Comparison of ENCODE assay signal across 10 mouse cellular contexts in genomic region chr6:127529451-127529850, GRCm38 (mm10). TPM values are rescaled to one million over a fixed set of nuclear protein-coding genes. Genes with fewer than 3 reads are reported as not detected.
DNase-seq lines count a peak whose midpoint lies in the region; ATAC-seq lines count a peak whose summit lies in the region.
"Had no signal": no experiment of that assay in that cellular context is flagged by ENCODE, and none has a peak within 500 bp of the region (broad histone marks: within the 10 kb centered on the region; RNA-seq: fewer than 3 reads in every experiment).

No protein-coding gene starts in this region.

- intact Hi-C loops in left cerebral cortex, postnatal 4 days (cut with DNase I) = no loop called here

- H3K27me3 ChIP-seq in heart, embryonic 13.5 days (replicated peaks) = no peaks in the 10 kb centered on the region; the same call in 1 of the 2 replicates
- no peaks in the 10 kb centered on the region for H3K27me3 ChIP-seq in forebrain, embryonic 15.5 days
- H3K27me3 ChIP-seq: limb, embryonic 12.5 days; stomach, embryonic 15.5 days had no signal

- ATAC-seq in heart, embryonic 13.5 days (ENCODE audit: extremely low read depth, insufficient number of reproducible peaks, low FRiP score, low TSS enrichment) = peak; percentile 71; the same call in 1 of the 2 replicates
- ATAC-seq in forebrain, embryonic 15.5 days (replicated peaks) = no peak

- H3K4me1 ChIP-seq in heart, embryonic 13.5 days = peaks cover 29% of the 10 kb centered on the region
- peaks cover 5% of the 10 kb centered on the region for H3K4me1 ChIP-seq in forebrain, embryonic 15.5 days
- H3K4me1 ChIP-seq: limb, embryonic 12.5 days; stomach, embryonic 15.5 days had no signal

- peak overlapping the region; percentile 83 for H3K27ac ChIP-seq in heart, embryonic 13.5 days (replicated peaks)
- H3K27ac ChIP-seq in forebrain, embryonic 15.5 days (replicated peaks) = no peak overlapping the region
- H3K27ac ChIP-seq: limb, embryonic 12.5 days; stomach, embryonic 15.5 days had no signal

- H3K36me3 ChIP-seq in heart, embryonic 13.5 days = no peaks in the 10 kb centered on the region
- no peaks in the 10 kb centered on the region for H3K36me3 ChIP-seq in forebrain, embryonic 15.5 days
- H3K36me3 ChIP-seq: limb, embryonic 12.5 days; stomach, embryonic 15.5 days had no signal

- H3K9ac ChIP-seq in heart, embryonic 13.5 days = no peak overlapping the region
- no peak overlapping the region for H3K9ac ChIP-seq in forebrain, embryonic 15.5 days (replicated peaks)
- H3K9ac ChIP-seq: limb, embryonic 12.5 days; stomach, embryonic 15.5 days had no signal

- WGBS in heart, embryonic 13.5 days = 26% methylated on average over 2 of the region's 2 CpGs
- WGBS in forebrain, embryonic 15.5 days = 82% methylated on average over 2 of the region's 2 CpGs

- no peaks in the 10 kb centered on the region for H3K9me3 ChIP-seq in heart, embryonic 13.5 days
- H3K9me3 ChIP-seq in forebrain, embryonic 15.5 days = no peaks in the 10 kb centered on the region
- H3K9me3 ChIP-seq: limb, embryonic 12.5 days; stomach, embryonic 15.5 days had no signal

- DNase-seq in 3T3-L1 (ENCODE audit: low read depth, low spot score) (peak; percentile 87), MEL-GATA-1-ER (ENCODE audit: extremely low read depth, low read depth) (peak; percentile 68)
- peak; percentile 91 to 96 for DNase-seq in cerebellum, postnatal 25 days
- DNase-seq in left cerebral cortex, postnatal 4 days = peak; percentile 92
- DNase-seq in ovary, postnatal 10 days (ENCODE audit: low spot score) = peak; percentile 36
- DNase-seq in embryo, embryonic 11 days = no peak

- no peak overlapping the region for H3K4me3 ChIP-seq in heart, embryonic 13.5 days
- no peak overlapping the region for H3K4me3 ChIP-seq in forebrain, embryonic 15.5 days
- H3K4me3 ChIP-seq: limb, embryonic 12.5 days; stomach, embryonic 15.5 days had no signal

- H3K4me2 ChIP-seq in heart, embryonic 13.5 days = no peak overlapping the region
- H3K4me2 ChIP-seq in forebrain, embryonic 15.5 days (replicated peaks) = no peak overlapping the region
- H3K4me2 ChIP-seq: limb, embryonic 12.5 days; stomach, embryonic 15.5 days had no signal

RNA-seq across cellular contexts. Expression of gene Cracr2a, which starts 31.7 kb away (rescaled TPM):
- 1.2 and 1.3 TPM in 2 replicates for polyA plus RNA-seq in heart, embryonic 13.5 days (2015; fragmentation: Nextera tagmentation; extraction: Ambion mirVana)
- 1 to 10 TPM; 1.2 to 1.4 TPM for total RNA-seq in left cerebral cortex, postnatal 4 days (2021)
- 0.13 and 0.31 TPM in 2 replicates for polyA plus RNA-seq in forebrain, embryonic 15.5 days (2015; fragmentation: Nextera tagmentation; extraction: Ambion mirVana)
